Mouse (Mus musculus) lung, postnatal 0 days (tissue): ENCODE data around the gene Samd1. TPM values are rescaled to one million over a fixed set of nuclear protein-coding genes. Genes with fewer than 3 reads are reported as not detected.

ENCODE experiments used
- ATAC-seq: fragments of 200-750 bp; cut with Nextera tagmentation; 2 replicates; pipeline ENCODE4 v1.8.0; 2017; ENCODE audit warnings: moderate library complexity
- DNase-seq: peaks from one replicate; pipeline ENCODE4 v3.0.0-alpha.2; 2016; ENCODE audit warnings: low spot score
- H3K27ac ChIP-seq: fragments of 300-500 bp; sonication (generic); 2 replicates; pipeline ENCODE4 v1.5.1; 2014; ENCODE audit warnings: antibody characterized with exemption, mild to moderate bottlenecking, low read length, mixed read lengths
- H3K27me3 ChIP-seq: fragments of 300-500 bp; sonication (generic); replicated peaks from 2 replicates; pipeline ENCODE4 v1.6.1; 2014; ENCODE audit warnings: low read length, mixed read lengths; ENCODE audit not compliant: insufficient read depth
- H3K36me3 ChIP-seq: fragments of 300-500 bp; sonication (generic); 2 replicates; pipeline ENCODE4 v1.6.1; 2014; ENCODE audit warnings: low read length, mixed read lengths; ENCODE audit not compliant: insufficient read depth
- H3K4me1 ChIP-seq: fragments of 300-500 bp; sonication (generic); 2 replicates; pipeline ENCODE4 v1.6.1; 2014; ENCODE audit warnings: antibody characterized with exemption, low read depth, low read length, mixed read lengths; ENCODE audit not compliant: insufficient read depth
- H3K4me2 ChIP-seq: fragments of 300-500 bp; sonication (generic); replicated peaks from 2 replicates; pipeline ENCODE4 v1.6.1; 2014; ENCODE audit warnings: low read depth, mild to moderate bottlenecking, low read length, moderate library complexity, mixed read lengths
- H3K4me3 ChIP-seq: fragments of 300-500 bp; sonication (generic); 2 replicates; pipeline ENCODE4 v1.5.1; 2014; ENCODE audit warnings: low read depth, low read length
- H3K9ac ChIP-seq: fragments of 300-500 bp; sonication (generic); replicated peaks from 2 replicates; pipeline ENCODE4 v1.6.1; 2014; ENCODE audit warnings: low read depth, mild to moderate bottlenecking
- H3K9me3 ChIP-seq: fragments of 300-500 bp; sonication (generic); 2 replicates; pipeline ENCODE4 v1.6.1; 2016; ENCODE audit warnings: low read length, mixed read lengths
- CTCF ChIP-seq: IDR thresholded peaks from 2 replicates; pipeline ENCODE4 v1.5.1; 2016; ENCODE audit warnings: antibody characterized with exemption, mild to moderate bottlenecking
- EP300 ChIP-seq: IDR thresholded peaks from 2 replicates; pipeline ENCODE4 v1.6.1; 2016; ENCODE audit warnings: antibody characterized with exemption, mild to moderate bottlenecking, control low read depth
- WGBS: fragments of 180-500 bp; shearing (Covaris S2); extraction: QIAGEN DNeasy Blood & Tissue Kit; methylation state at CpG from one replicate; pipeline ENCODE4 v1.1.7; 2014; 5-methylcytosine and 5-hydroxymethylcytosine counted together
- polyA plus RNA-seq: library from polyadenylated mRNA; unstranded; fragments of >200 nt; fragmentation: Nextera tagmentation; extraction: Ambion mirVana; gene quantifications from 2 replicates; pipeline ENCODE4 v1.2.1, GENCODE M21; 2015

The Samd1 gene
- polyA plus RNA-seq, 1 experiment from 2014 or later: 5.6 TPM

- H3K4me1 ChIP-seq: peaks cover 26% of the 10 kb centered on the region
- TF ChIP-seq CTCF: no peak
- 0 out of 2 replicates have a peak, but pooled peaks have one; percentile 26 for TF ChIP-seq EP300
- peak; percentile 83 for DNase-seq
- H3K36me3 ChIP-seq: no peaks in the 10 kb centered on the region
- peak; percentile 71 for ATAC-seq
- WGBS: 6% methylated on average over 5 of the region's 5 CpGs
- no peak overlapping the region for H3K4me3 ChIP-seq
- H3K9ac ChIP-seq: no peak overlapping the region
- H3K9me3 ChIP-seq: no peaks in the 10 kb centered on the region
- no peaks in the 10 kb centered on the region for H3K27me3 ChIP-seq
- no peak overlapping the region for H3K27ac ChIP-seq
- no peak overlapping the region for H3K4me2 ChIP-seq
These were observed 25.6 kb downstream of the Samd1 start for GRCm38 (mm10) chr8:84023085-84023484.

GRCm38 (mm10) chr8:84023631-84024030 is 26.2 kb downstream of the Samd1 start:
- no peaks in the 10 kb centered on the region for H3K9me3 ChIP-seq
- no peak for DNase-seq
- no peaks in the 10 kb centered on the region for H3K36me3 ChIP-seq
- H3K27ac ChIP-seq: no peak overlapping the region
- no peak overlapping the region for H3K4me2 ChIP-seq
- no peak overlapping the region for H3K4me3 ChIP-seq
- no peak overlapping the region for H3K9ac ChIP-seq
- peaks cover 26% of the 10 kb centered on the region for H3K4me1 ChIP-seq
- ATAC-seq: no peak
- 64% methylated on average over 1 of the region's 1 CpGs for WGBS
- TF ChIP-seq EP300 (no peak), CTCF (no peak)
- no peaks in the 10 kb centered on the region for H3K27me3 ChIP-seq

- H3K4me2 ChIP-seq: no peak overlapping the region
- WGBS: 20% methylated on average over 10 of the region's 10 CpGs
- H3K36me3 ChIP-seq: no peaks in the 10 kb centered on the region
- no peak overlapping the region for H3K9ac ChIP-seq
- peaks cover 26% of the 10 kb centered on the region for H3K4me1 ChIP-seq
- H3K4me3 ChIP-seq: no peak overlapping the region
- H3K27ac ChIP-seq: no peak overlapping the region
- TF ChIP-seq CTCF: peak; percentile 81
- no peak for TF ChIP-seq EP300
- no peaks in the 10 kb centered on the region for H3K9me3 ChIP-seq
- no peaks in the 10 kb centered on the region for H3K27me3 ChIP-seq
- DNase-seq (peak; percentile 41), ATAC-seq (no peak)
These were observed 26.7 kb downstream of the Samd1 start for GRCm38 (mm10) chr8:84024171-84024570.

- DNase-seq (peak; percentile 52), ATAC-seq (peak; percentile 34)
- Histone ChIP-seq H3K27me3 (no peaks in the 10 kb centered on the region), H3K27ac (no peak overlapping the region), H3K4me1 (peaks cover 26% of the 10 kb centered on the region), H3K4me2 (peak overlapping the region; percentile 72), H3K36me3 (no peaks in the 10 kb centered on the region), H3K9ac (no peak overlapping the region), H3K4me3 (peak overlapping the region; percentile 32), H3K9me3 (no peaks in the 10 kb centered on the region)
- TF ChIP-seq EP300: no peak
- no peak for TF ChIP-seq CTCF
- 4% methylated on average over 40 of the region's 41 CpGs for WGBS
These were observed 28.4 kb downstream of the Samd1 start for GRCm38 (mm10) chr8:84025863-84026262.

GRCm38 (mm10) chr8:84027449-84027848 is 30.0 kb downstream of the Samd1 start:
- Histone ChIP-seq H3K36me3 (no peaks in the 10 kb centered on the region), H3K4me1 (peaks cover 20% of the 10 kb centered on the region), H3K4me3 (no peak overlapping the region), H3K27ac (no peak overlapping the region), H3K4me2 (no peak overlapping the region), H3K27me3 (no peaks in the 10 kb centered on the region), H3K9me3 (no peaks in the 10 kb centered on the region), H3K9ac (no peak overlapping the region)
- DNase-seq: peak; percentile 40
- TF ChIP-seq EP300 (no peak), CTCF (no peak)
- 13% methylated on average over 10 of the region's 10 CpGs for WGBS
- ATAC-seq: no peak

GRCm38 (mm10) chr8:84029272-84029671 is 31.8 kb downstream of the Samd1 start:
- Histone ChIP-seq H3K4me1 (peaks cover 7% of the 10 kb centered on the region; the same call in 1 of the 2 replicates), H3K4me2 (no peak overlapping the region), H3K9me3 (no peaks in the 10 kb centered on the region), H3K36me3 (no peaks in the 10 kb centered on the region), H3K9ac (no peak overlapping the region), H3K4me3 (no peak overlapping the region), H3K27ac (no peak overlapping the region), H3K27me3 (no peaks in the 10 kb centered on the region)
- ATAC-seq: no peak
- no peak for DNase-seq
- 82% methylated on average over 5 of the region's 5 CpGs for WGBS
- TF ChIP-seq CTCF: no peak
- no peak for TF ChIP-seq EP300

GRCm38 (mm10) chr8:84032777-84033176 is 35.3 kb downstream of the Samd1 start:
- Histone ChIP-seq H3K9ac (no peak overlapping the region), H3K4me3 (no peak overlapping the region), H3K36me3 (no peaks in the 10 kb centered on the region), H3K4me2 (no peak overlapping the region), H3K9me3 (no peaks in the 10 kb centered on the region), H3K27me3 (no peaks in the 10 kb centered on the region), H3K27ac (no peak overlapping the region), H3K4me1 (no peaks in the 10 kb centered on the region)
- DNase-seq (no peak), ATAC-seq (no peak)
- TF ChIP-seq CTCF: no peak
- no peak for TF ChIP-seq EP300
- WGBS: 71% methylated on average over 4 of the region's 4 CpGs
